Mouse (Mus musculus): ENCODE results near the gene Arhgef5. TPM values are rescaled to one million over a fixed set of nuclear protein-coding genes. Genes with fewer than 3 reads are reported as not detected.

The Arhgef5 gene
- polyA plus RNA-seq, 1 experiment = 2.8 TPM

DNA sequence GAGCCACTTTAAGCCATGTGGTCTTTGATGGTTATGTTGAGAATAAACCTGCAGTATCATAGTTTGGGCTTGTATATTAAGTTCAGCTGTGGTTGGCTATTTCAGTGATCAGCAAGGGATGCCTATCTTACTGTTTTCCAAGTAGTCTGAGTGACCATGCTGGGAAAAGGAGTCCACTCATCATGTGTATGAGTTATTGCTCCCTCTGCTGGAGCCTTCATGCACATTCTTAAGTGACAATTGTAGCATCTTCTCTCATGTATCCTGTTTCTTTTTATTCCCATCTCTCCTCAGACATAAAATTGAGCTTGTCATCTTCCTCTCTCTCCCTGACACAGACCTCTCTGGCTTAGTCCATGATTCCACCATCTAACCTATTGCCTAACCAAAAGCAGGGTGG lies 12.9 kb downstream of the Arhgef5 start:
- H3K4me1 ChIP-seq (ENCODE audit: control insufficient read depth, insufficient read depth, low read length) = no peaks in the 10 kb centered on the region
- H3K27ac ChIP-seq (ENCODE audit: insufficient read depth, low read length) = no peak overlapping the region
- no peak overlapping the region for H3K4me3 ChIP-seq (ENCODE audit: insufficient read depth, low read length)
- TF ChIP-seq POLR2A (IDR thresholded peaks at IDR 0.05; ENCODE audit: extremely low read depth, insufficient read depth, low read length) (no peak), CTCF (IDR thresholded peaks at IDR 0.05; ENCODE audit: extremely low read depth, insufficient read depth, low read length) (peak; percentile 35; the same call in 1 of the 2 replicates)

DNA sequence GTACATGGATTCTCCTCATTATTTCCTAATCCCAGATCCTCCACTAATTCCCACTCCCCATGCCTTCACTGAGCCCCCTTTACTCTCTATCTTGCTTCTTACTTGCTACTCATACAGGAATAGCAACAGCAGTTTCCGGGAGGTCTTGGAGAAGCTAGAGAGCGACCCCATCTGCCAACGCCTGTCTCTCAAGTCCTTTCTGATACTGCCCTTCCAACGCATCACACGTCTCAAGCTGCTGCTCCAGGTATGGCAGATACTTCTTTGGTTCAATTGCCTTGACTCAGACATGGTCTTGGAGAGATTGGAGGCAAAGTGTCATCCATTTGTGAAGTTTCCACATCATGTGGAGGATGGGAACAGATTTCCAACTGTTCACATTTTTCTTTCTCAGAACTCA lies 15.1 kb downstream of the Arhgef5 start:
- no peak for TF ChIP-seq POLR2A (IDR thresholded peaks at IDR 0.05; ENCODE audit: extremely low read depth, insufficient read depth, low read length)
- no peak for TF ChIP-seq CTCF (IDR thresholded peaks at IDR 0.05; ENCODE audit: extremely low read depth, insufficient read depth, low read length)
- Histone ChIP-seq H3K4me1 (ENCODE audit: control insufficient read depth, insufficient read depth, low read length) (no peaks in the 10 kb centered on the region), H3K4me3 (ENCODE audit: insufficient read depth, low read length) (no peak overlapping the region), H3K27ac (ENCODE audit: insufficient read depth, low read length) (no peak overlapping the region)

DNA sequence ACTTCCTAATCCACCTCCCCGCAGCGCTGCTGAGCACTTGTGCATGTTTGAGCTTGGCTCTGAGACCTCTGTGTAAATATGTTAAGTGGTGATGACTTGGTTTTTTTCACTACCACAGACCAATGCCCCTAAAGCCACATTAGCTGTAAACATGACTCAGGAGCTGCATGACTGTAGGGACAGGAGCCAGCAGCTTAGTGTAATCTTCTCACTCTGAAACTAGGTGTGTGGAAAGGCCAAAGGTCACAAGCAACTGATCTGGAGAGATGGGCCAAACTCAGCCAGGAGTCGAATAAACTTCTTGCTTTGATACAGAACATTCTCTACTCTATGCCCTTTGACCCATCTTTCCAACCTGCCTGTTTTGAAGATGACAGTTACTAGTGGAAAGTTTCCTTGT lies 26.7 kb downstream of the Arhgef5 start:
- TF ChIP-seq CTCF (IDR thresholded peaks at IDR 0.05; ENCODE audit: extremely low read depth, insufficient read depth, low read length) = no peak
- TF ChIP-seq POLR2A (IDR thresholded peaks at IDR 0.05; ENCODE audit: extremely low read depth, insufficient read depth, low read length) = no peak
- Histone ChIP-seq H3K4me3 (ENCODE audit: insufficient read depth, low read length) (no peak overlapping the region), H3K27ac (ENCODE audit: insufficient read depth, low read length) (no peak overlapping the region), H3K4me1 (ENCODE audit: control insufficient read depth, insufficient read depth, low read length) (peaks cover 9% of the 10 kb centered on the region; the same call in 1 of the 2 replicates)

DNA sequence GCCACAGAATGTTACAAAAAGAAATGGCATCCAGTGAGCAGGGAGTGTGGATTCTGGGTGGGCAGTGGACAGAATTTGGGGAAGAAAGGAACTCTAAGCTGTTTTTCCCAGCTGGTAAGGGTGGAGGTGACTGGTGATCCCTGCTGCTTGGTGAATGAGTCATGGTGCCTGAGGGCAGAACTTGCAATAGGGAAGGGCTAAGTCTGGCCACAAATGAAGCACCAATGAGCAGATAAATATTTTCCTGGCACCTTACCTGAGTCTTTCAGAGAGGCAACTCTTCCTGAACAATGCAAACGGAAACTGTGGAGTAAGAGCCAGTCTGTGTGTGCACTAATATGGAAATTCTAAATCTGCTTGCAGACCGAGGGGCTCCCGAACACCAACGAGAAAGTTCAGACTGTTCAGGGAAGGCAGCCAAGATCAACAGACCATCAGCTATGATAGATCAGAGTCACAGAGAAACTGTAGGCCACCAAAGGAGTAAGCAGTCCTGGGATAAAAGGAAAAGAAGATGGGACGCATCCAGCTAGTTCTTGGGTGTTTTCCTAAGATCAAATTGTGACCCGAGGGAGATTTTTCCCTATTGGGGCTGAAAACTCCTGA lies 27.2 kb downstream of the Arhgef5 start:
- Histone ChIP-seq H3K4me3 (ENCODE audit: insufficient read depth, low read length) (no peak overlapping the region), H3K27ac (ENCODE audit: insufficient read depth, low read length) (no peak overlapping the region), H3K4me1 (ENCODE audit: control insufficient read depth, insufficient read depth, low read length) (peaks cover 11% of the 10 kb centered on the region; the same call in 1 of the 2 replicates)
- TF ChIP-seq POLR2A (IDR thresholded peaks at IDR 0.05; ENCODE audit: extremely low read depth, insufficient read depth, low read length) = no peak
- no peak for TF ChIP-seq CTCF (IDR thresholded peaks at IDR 0.05; ENCODE audit: extremely low read depth, insufficient read depth, low read length)

DNA sequence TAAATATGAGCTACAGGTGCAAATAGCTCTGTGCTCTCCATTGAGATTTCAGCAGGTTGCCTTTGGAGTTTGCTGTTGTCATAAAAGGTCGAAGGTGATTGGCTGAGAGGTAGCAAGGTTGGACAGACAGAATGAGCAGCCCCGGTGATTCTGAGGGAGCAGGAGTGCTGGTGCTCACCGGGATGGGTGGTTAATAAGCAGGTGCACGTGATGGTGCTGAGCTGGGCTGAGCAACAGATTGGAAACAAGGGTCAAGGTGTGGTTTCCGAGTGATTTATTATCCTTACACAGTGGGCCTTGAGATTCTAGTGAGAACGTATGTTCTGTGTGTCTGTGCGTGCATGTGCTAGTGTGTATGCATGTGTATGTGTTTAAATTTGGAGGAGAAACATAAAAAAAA lies 27.8 kb downstream of the Arhgef5 start:
- TF ChIP-seq POLR2A (IDR thresholded peaks at IDR 0.05; ENCODE audit: extremely low read depth, insufficient read depth, low read length) (no peak), CTCF (IDR thresholded peaks at IDR 0.05; ENCODE audit: extremely low read depth, insufficient read depth, low read length) (no peak)
- H3K4me3 ChIP-seq (ENCODE audit: insufficient read depth, low read length) = no peak overlapping the region
- H3K27ac ChIP-seq (ENCODE audit: insufficient read depth, low read length) = no peak overlapping the region
- H3K4me1 ChIP-seq (ENCODE audit: control insufficient read depth, insufficient read depth, low read length) = peaks cover 11% of the 10 kb centered on the region; the same call in 1 of the 2 replicates

DNA sequence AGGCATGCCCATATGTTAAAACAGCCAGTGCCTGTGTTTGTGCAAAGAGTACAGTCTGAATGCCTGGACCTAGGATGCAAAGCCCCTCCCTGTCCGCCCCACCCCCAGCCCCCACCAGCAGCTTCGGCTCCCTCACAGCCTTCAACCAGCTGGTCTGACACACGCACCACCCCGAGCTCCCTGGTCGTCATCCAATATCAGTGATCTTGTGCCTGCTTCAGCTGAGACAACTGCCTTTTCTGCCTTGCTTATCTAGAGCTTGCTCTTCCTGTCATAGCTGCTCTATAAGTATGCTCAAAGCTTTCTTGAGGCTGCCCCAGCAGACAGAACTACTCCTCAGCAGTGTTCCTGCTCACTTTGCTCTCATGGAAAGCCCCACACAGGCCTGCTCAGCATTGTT lies 30.5 kb downstream of the Arhgef5 start:
- TF ChIP-seq POLR2A (IDR thresholded peaks at IDR 0.05; ENCODE audit: extremely low read depth, insufficient read depth, low read length) = no peak
- TF ChIP-seq CTCF (IDR thresholded peaks at IDR 0.05; ENCODE audit: extremely low read depth, insufficient read depth, low read length) = no peak

DNA sequence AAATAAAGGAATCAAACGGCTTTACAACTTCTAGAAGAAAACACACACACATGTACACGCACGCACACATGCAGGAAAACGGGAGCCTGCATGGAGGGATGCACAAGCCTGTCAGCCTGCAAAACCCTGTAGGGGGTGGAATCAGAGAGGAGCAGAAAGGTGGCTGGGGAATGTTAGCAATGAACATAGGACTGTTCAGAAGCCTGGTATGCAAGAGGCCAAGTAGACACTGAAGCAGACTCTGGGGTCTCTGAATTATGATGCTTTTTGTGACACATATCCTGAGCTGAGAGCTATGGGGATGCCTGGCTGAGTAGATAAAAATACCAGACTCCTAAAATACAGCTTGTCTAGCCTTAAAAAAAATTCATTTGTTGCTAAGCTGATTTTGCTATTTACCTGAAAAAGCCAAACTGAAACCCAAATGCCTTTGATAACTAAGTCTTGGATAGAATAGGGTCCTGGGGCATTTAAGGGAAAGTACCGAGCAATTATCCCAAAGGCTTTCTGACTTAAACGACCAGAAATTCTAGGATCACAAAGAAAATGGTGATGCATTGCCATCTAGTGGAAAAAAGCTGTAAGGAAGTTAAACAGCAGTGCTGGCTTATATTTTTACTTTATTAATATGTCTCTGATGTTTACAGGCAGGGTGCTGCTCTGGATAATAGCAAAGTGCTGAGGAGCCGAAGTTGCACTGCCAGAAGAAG lies 31.6 kb downstream of the Arhgef5 start:
- H3K4me3 ChIP-seq (ENCODE audit: insufficient read depth, low read length) = no peak overlapping the region
- no peak overlapping the region for H3K27ac ChIP-seq (ENCODE audit: insufficient read depth, low read length)
- H3K4me1 ChIP-seq (ENCODE audit: control insufficient read depth, insufficient read depth, low read length) = peaks cover 11% of the 10 kb centered on the region; the same call in 1 of the 2 replicates
- TF ChIP-seq CTCF (IDR thresholded peaks at IDR 0.05; ENCODE audit: extremely low read depth, insufficient read depth, low read length) (0 out of 2 replicates have a peak, but pooled peaks have one; percentile 18), POLR2A (IDR thresholded peaks at IDR 0.05; ENCODE audit: extremely low read depth, insufficient read depth, low read length) (no peak)

More for the DNA sequence above, 30.5 kb downstream of the Arhgef5 start:
- Histone ChIP-seq H3K27ac (ENCODE audit: insufficient read depth, low read length) (no peak overlapping the region), H3K4me1 (ENCODE audit: control insufficient read depth, insufficient read depth, low read length) (peaks cover 11% of the 10 kb centered on the region; the same call in 1 of the 2 replicates), H3K4me3 (ENCODE audit: insufficient read depth, low read length) (no peak overlapping the region)

DNA sequence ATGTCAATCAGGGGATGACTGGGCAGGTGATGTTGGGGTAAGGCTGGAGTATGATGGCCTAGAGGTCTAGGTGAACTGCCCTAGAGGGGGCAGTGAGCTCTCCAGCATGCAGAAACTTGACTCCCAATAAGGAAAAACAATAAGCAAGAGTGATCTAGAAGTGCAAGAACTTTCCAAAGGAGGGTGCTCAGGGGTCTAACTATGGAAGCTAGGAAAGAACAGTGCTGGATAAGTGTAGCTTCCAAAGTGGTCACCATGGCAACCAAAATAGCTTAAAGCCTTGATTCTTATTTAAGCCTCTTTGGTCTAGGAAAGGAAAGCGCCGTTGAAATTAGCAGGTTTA lies 32.1 kb downstream of the Arhgef5 start:
- peaks cover 11% of the 10 kb centered on the region; the same call in 1 of the 2 replicates for H3K4me1 ChIP-seq (ENCODE audit: control insufficient read depth, insufficient read depth, low read length)
- no peak overlapping the region for H3K27ac ChIP-seq (ENCODE audit: insufficient read depth, low read length)
- no peak for TF ChIP-seq POLR2A (IDR thresholded peaks at IDR 0.05; ENCODE audit: extremely low read depth, insufficient read depth, low read length)
- TF ChIP-seq CTCF (IDR thresholded peaks at IDR 0.05; ENCODE audit: extremely low read depth, insufficient read depth, low read length) = no peak
- no peak overlapping the region for H3K4me3 ChIP-seq (ENCODE audit: insufficient read depth, low read length)

DNA sequence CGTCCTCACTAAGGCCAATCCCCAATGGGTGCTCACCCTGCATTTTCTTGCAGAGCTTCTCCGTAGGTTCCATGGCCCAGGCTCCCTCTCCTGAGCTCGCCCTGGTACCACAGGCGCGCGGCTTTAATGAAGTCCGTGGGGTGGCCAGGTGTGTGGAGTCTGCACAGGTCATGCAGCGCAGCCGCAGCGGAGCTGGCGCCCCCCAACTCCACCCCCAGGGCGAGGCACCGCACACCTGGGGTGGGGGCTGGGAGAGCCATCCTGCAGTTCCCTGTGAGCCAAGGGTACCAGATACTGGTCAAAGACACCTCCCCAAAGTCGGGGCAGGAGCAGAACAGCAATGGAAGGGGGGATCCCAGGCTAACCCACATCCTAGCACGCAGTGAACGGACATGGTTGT lies 44.1 kb downstream of the Arhgef5 start, which contains the start of gene Nobox:
Gene Nobox (minus strand): TSS at position 101 of the 400 bp plus-strand sequence.
- Histone ChIP-seq H3K4me3 (ENCODE audit: insufficient read depth, low read length) (no peak within 1 kb of the TSS), H3K4me1 (ENCODE audit: control insufficient read depth, insufficient read depth, low read length) (no peaks in the 10 kb centered on the region), H3K27ac (ENCODE audit: insufficient read depth, low read length) (no peak within 1 kb of the TSS)
- TF ChIP-seq CTCF (IDR thresholded peaks at IDR 0.05; ENCODE audit: extremely low read depth, insufficient read depth, low read length) = no peak
- no peak for TF ChIP-seq POLR2A (IDR thresholded peaks at IDR 0.05; ENCODE audit: extremely low read depth, insufficient read depth, low read length)

DNA sequence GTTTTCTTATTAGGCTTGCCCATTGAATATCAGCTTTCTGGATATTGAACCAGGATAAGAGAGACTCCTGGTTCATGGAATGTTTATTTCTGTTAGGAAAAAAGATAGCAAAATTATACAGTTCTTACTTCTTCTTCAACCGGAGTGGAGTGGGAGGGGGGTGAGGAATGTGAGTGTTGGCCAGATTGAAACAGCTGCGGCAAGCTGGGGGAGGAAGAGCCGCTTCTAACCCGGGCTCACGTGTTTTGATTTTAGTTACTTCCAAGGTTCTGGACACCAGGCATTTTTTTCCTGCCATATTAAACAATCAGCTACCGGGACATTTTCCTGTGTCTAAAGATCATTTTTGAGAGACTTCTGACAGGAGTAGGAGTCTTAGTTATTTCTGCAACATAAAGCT lies 44.7 kb downstream of the Arhgef5 start:
- no peaks in the 10 kb centered on the region for H3K4me1 ChIP-seq (ENCODE audit: control insufficient read depth, insufficient read depth, low read length)
- H3K27ac ChIP-seq (ENCODE audit: insufficient read depth, low read length) = no peak overlapping the region
- TF ChIP-seq POLR2A (IDR thresholded peaks at IDR 0.05; ENCODE audit: extremely low read depth, insufficient read depth, low read length) (no peak), CTCF (IDR thresholded peaks at IDR 0.05; ENCODE audit: extremely low read depth, insufficient read depth, low read length) (no peak)
- no peak overlapping the region for H3K4me3 ChIP-seq (ENCODE audit: insufficient read depth, low read length)
